Mouse (Mus musculus) midbrain, embryonic 11.5 days (tissue): Measurements from ENCODE around the gene AI661453. TPM values are rescaled to one million over a fixed set of nuclear protein-coding genes. Genes with fewer than 3 reads are reported as not detected.
A peak's percentile ranks its signal among the peaks of the same experiment; 100 is the strongest.

Source experiments
- ATAC-seq: fragments of 200-750 bp; cut with Nextera tagmentation; 2 replicates; pipeline ENCODE4 v1.8.0; 2017; ENCODE audit warnings: moderate TSS enrichment, moderate library complexity; ENCODE audit not compliant: low FRiP score
- DNase-seq: peaks from one replicate; pipeline ENCODE4 v3.0.0; 2015; ENCODE audit warnings: low spot score; ENCODE audit errors: missing footprints
- H3K27ac ChIP-seq: fragments of 300-500 bp; sonication (generic); 2 replicates; pipeline ENCODE4 v1.5.1; 2014; ENCODE audit warnings: low read depth, low read length
- H3K27me3 ChIP-seq: fragments of 300-500 bp; sonication (generic); 2 replicates; pipeline ENCODE4 v1.6.1; 2014; ENCODE audit warnings: mild to moderate bottlenecking, low read length, moderate library complexity, mixed read lengths; ENCODE audit not compliant: control insufficient read depth, insufficient read depth
- H3K36me3 ChIP-seq: fragments of 300-500 bp; sonication (generic); 2 replicates; pipeline ENCODE4 v1.6.1; 2014; ENCODE audit warnings: mild to moderate bottlenecking, low read length, moderate library complexity, mixed read lengths; ENCODE audit not compliant: control insufficient read depth, insufficient read depth
- H3K4me1 ChIP-seq: fragments of 300-500 bp; sonication (generic); 2 replicates; pipeline ENCODE4 v1.6.1; 2014; ENCODE audit warnings: low read length; ENCODE audit not compliant: control insufficient read depth, insufficient read depth
- H3K4me2 ChIP-seq: fragments of 300-500 bp; sonication (generic); 2 replicates; pipeline ENCODE4 v1.6.1; 2014; ENCODE audit warnings: mild to moderate bottlenecking, moderate library complexity
- H3K4me3 ChIP-seq: fragments of 300-500 bp; sonication (generic); 2 replicates; pipeline ENCODE4 v1.5.1; 2014; ENCODE audit warnings: low read depth, low read length
- H3K9ac ChIP-seq: fragments of 300-500 bp; sonication (generic); 2 replicates; pipeline ENCODE4 v1.6.1; 2014; ENCODE audit warnings: low read length
- H3K9me3 ChIP-seq: fragments of 300-500 bp; sonication (generic); 2 replicates; pipeline ENCODE4 v1.6.1; 2016; ENCODE audit warnings: low read length; ENCODE audit not compliant: control insufficient read depth
- WGBS: fragments of 180-500 bp; shearing (Covaris S2); extraction: QIAGEN DNeasy Blood & Tissue Kit; methylation state at CpG from one replicate; pipeline ENCODE4 v1.1.7; 2014; 5-methylcytosine and 5-hydroxymethylcytosine counted together
- polyA plus RNA-seq: library from polyadenylated mRNA; unstranded; fragments of >200 nt; fragmentation: Nextera tagmentation; extraction: Ambion mirVana; gene quantifications from 2 replicates; pipeline ENCODE4 v1.2.1, GENCODE M21; 2014

Gene AI661453
- polyA plus RNA-seq, 1 experiment from 2014 or later = 0.07 TPM

GRCm38 (mm10) chr17:47482401-47482800, 46.0 kb downstream of the AI661453 start:
- Histone ChIP-seq H3K4me3 (no peak overlapping the region), H3K9ac (no peak overlapping the region), H3K27ac (no peak overlapping the region), H3K27me3 (no peaks in the 10 kb centered on the region), H3K36me3 (no peaks in the 10 kb centered on the region), H3K4me1 (peaks cover 3% of the 10 kb centered on the region; the same call in 1 of the 2 replicates), H3K9me3 (no peaks in the 10 kb centered on the region), H3K4me2 (no peak overlapping the region)
- no peak for ATAC-seq
- 32% methylated on average over 2 of the region's 2 CpGs for WGBS
- peak; percentile 91 for DNase-seq

- Histone ChIP-seq H3K9ac (no peak overlapping the region), H3K4me1 (peaks cover 3% of the 10 kb centered on the region; the same call in 1 of the 2 replicates), H3K27me3 (no peaks in the 10 kb centered on the region), H3K27ac (no peak overlapping the region), H3K9me3 (no peaks in the 10 kb centered on the region), H3K4me2 (no peak overlapping the region), H3K4me3 (no peak overlapping the region), H3K36me3 (no peaks in the 10 kb centered on the region)
- DNase-seq (peak; percentile 83), ATAC-seq (peak; percentile 54)
- 12% methylated on average over 1 of the region's 1 CpGs for WGBS
Measured at GRCm38 (mm10) chr17:47484241-47484921, 48.0 kb downstream of the AI661453 start.

- Histone ChIP-seq H3K27ac (no peak overlapping the region), H3K4me2 (no peak overlapping the region), H3K4me3 (no peak overlapping the region), H3K9me3 (no peaks in the 10 kb centered on the region), H3K4me1 (peaks cover 3% of the 10 kb centered on the region; the same call in 1 of the 2 replicates), H3K9ac (no peak overlapping the region), H3K36me3 (peaks cover 3% of the 10 kb centered on the region; the same call in 1 of the 2 replicates), H3K27me3 (no peaks in the 10 kb centered on the region)
- WGBS = 8% methylated on average over 3 of the region's 3 CpGs
- ATAC-seq (no peak), DNase-seq (no peak)
Measured at GRCm38 (mm10) chr17:47484993-47485392, 48.6 kb downstream of the AI661453 start.

GRCm38 (mm10) chr17:47485791-47486190, 49.4 kb downstream of the AI661453 start:
- no peaks in the 10 kb centered on the region for H3K27me3 ChIP-seq
- H3K4me2 ChIP-seq = no peak overlapping the region
- no peak overlapping the region for H3K27ac ChIP-seq
- DNase-seq (peak; percentile 64), ATAC-seq (no peak)
- peaks cover 3% of the 10 kb centered on the region; the same call in 1 of the 2 replicates for H3K4me1 ChIP-seq
- peaks cover 3% of the 10 kb centered on the region; the same call in 1 of the 2 replicates for H3K36me3 ChIP-seq
- H3K9ac ChIP-seq = no peak overlapping the region
- no peaks in the 10 kb centered on the region for H3K9me3 ChIP-seq
- no peak overlapping the region for H3K4me3 ChIP-seq
- WGBS = 93% methylated on average over 3 of the region's 3 CpGs

- H3K4me2 ChIP-seq = no peak overlapping the region
- H3K9me3 ChIP-seq = no peaks in the 10 kb centered on the region
- H3K27me3 ChIP-seq = no peaks in the 10 kb centered on the region
- DNase-seq = peak; percentile 79
- no peak overlapping the region for H3K27ac ChIP-seq
- H3K36me3 ChIP-seq = peaks cover 20% of the 10 kb centered on the region
- no peak overlapping the region for H3K9ac ChIP-seq
- H3K4me1 ChIP-seq = no peaks in the 10 kb centered on the region
- WGBS = 91% methylated on average over 9 of the region's 9 CpGs
- H3K4me3 ChIP-seq = no peak overlapping the region
- ATAC-seq = no peak
Measured at GRCm38 (mm10) chr17:47490791-47491190, 54.4 kb downstream of the AI661453 start.

GRCm38 (mm10) chr17:47492731-47493130, 56.3 kb downstream of the AI661453 start:
- no peak overlapping the region for H3K27ac ChIP-seq
- H3K4me1 ChIP-seq = no peaks in the 10 kb centered on the region
- peak; percentile 19 for DNase-seq
- H3K27me3 ChIP-seq = no peaks in the 10 kb centered on the region
- H3K4me2 ChIP-seq = no peak overlapping the region
- no peak overlapping the region for H3K9ac ChIP-seq
- WGBS = 85% methylated on average over 6 of the region's 6 CpGs
- no peaks in the 10 kb centered on the region for H3K9me3 ChIP-seq
- ATAC-seq = no peak
- no peak overlapping the region for H3K4me3 ChIP-seq
- peaks cover 32% of the 10 kb centered on the region for H3K36me3 ChIP-seq

GRCm38 (mm10) chr17:47493653-47494052, 57.2 kb downstream of the AI661453 start:
- Histone ChIP-seq H3K9me3 (no peaks in the 10 kb centered on the region), H3K4me3 (no peak overlapping the region), H3K4me1 (no peaks in the 10 kb centered on the region), H3K4me2 (no peak overlapping the region), H3K27ac (no peak overlapping the region), H3K9ac (no peak overlapping the region), H3K36me3 (peaks cover 35% of the 10 kb centered on the region), H3K27me3 (no peaks in the 10 kb centered on the region)
- DNase-seq (peak; percentile 17), ATAC-seq (no peak)
- WGBS = 88% methylated on average over 6 of the region's 6 CpGs

- H3K36me3 ChIP-seq = peaks cover 35% of the 10 kb centered on the region
- WGBS = 92% methylated on average over 11 of the region's 11 CpGs
Measured at GRCm38 (mm10) chr17:47494132-47494531, 57.7 kb downstream of the AI661453 start.

GRCm38 (mm10) chr17:47501531-47501930, 65.1 kb downstream of the AI661453 start:
- H3K4me1 ChIP-seq = peaks cover 17% of the 10 kb centered on the region
- peak overlapping the region; percentile 70 for H3K4me2 ChIP-seq
- no peaks in the 10 kb centered on the region for H3K9me3 ChIP-seq
- no peak for ATAC-seq
- peaks cover 10% of the 10 kb centered on the region for H3K36me3 ChIP-seq
- H3K27ac ChIP-seq = no peak overlapping the region
- peak; percentile 87 for DNase-seq
- H3K4me3 ChIP-seq = peak overlapping the region; percentile 73
- H3K27me3 ChIP-seq = no peaks in the 10 kb centered on the region
- 6% methylated on average over 11 of the region's 11 CpGs for WGBS
- peak overlapping the region; percentile 86 for H3K9ac ChIP-seq

More at GRCm38 (mm10) chr17:47494132-47494531, 57.7 kb downstream of the AI661453 start:
- no peaks in the 10 kb centered on the region for H3K9me3 ChIP-seq
- no peaks in the 10 kb centered on the region for H3K4me1 ChIP-seq
- H3K4me3 ChIP-seq = no peak overlapping the region
- no peak overlapping the region for H3K27ac ChIP-seq
- ATAC-seq = no peak
- H3K9ac ChIP-seq = no peak overlapping the region
- peak; percentile 35 for DNase-seq
- no peaks in the 10 kb centered on the region for H3K27me3 ChIP-seq
- no peak overlapping the region for H3K4me2 ChIP-seq
